Mouse (Mus musculus): ENCODE measurements around the gene Prps1l1.

Prps1l1 gene

DNA sequence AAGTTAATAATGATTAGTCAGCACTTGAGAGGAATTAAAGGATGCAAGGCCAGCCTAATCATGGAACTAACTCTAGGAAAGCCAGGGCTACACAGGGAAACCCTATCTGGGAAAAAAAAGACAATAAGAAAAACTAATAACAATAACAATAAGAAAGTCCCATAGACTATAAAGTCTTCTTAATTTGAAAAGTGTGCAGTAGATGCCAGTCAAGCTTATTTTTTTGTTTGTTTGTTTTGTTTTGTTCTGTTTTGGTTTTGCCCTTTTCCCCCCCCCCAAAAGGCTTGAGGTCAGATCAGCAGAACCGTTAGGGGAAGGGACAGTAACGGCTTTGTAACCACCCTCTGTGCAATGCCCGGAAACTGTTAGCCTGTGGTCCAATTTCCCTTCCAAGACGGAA is at the start of gene Prps1l1:
Prps1l1 (plus strand) TSS at position 301 of the 400 bp plus-strand sequence.
- no peak for DNase-seq (ENCODE audit: low spot score)

DNA sequence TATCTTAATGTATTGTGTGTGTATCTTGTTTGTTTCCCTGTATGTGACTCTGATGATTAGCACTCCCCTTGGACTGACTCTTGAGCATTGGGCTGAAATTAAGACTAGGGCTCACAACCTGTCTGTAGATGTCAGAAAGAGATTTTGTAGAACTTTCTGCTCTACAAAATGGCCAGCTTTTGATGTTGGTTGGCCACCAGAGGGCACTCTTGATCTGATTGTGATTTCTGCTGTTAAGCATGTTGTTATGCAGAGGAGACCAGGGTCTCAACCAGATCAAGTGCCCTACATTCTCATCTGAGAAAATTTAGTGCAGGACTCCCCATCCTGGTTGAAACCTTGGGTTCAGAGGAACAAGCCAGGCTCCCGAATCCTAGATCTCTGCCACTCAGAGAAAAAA is 46.6 kb upstream of the Prps1l1 start:
- DNase-seq (ENCODE audit: low spot score): no peak

DNA sequence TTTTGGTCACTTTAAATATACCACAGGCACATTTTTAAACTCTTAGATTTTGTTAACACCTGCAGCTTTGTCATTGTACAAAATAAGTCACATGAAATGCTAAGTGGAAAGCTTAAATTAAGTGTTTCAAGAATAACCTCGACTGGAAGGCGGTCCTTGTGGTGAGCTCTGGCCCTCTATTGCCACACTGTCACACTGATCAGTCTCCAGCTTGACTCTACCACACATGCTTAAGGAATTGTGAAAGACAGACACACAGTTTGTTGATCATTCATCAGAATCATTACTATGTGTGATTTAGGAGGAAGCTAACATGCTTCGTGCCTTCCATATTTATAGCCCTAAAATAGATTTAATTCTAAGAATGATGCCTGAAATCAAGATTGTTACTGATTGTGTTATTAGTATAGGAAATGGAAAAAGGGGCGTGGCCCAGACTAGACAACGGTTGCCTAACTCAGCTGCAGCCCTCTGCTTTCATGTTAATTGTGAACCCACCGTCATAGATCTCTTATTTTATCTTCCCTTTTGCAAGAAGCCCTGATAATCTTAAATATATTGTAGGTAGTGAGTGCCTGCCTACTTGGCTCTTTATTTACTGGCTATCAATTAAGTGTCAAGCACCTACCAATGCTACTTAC is 35.4 kb upstream of the Prps1l1 start:
- DNase-seq (ENCODE audit: low spot score): no peak

DNA sequence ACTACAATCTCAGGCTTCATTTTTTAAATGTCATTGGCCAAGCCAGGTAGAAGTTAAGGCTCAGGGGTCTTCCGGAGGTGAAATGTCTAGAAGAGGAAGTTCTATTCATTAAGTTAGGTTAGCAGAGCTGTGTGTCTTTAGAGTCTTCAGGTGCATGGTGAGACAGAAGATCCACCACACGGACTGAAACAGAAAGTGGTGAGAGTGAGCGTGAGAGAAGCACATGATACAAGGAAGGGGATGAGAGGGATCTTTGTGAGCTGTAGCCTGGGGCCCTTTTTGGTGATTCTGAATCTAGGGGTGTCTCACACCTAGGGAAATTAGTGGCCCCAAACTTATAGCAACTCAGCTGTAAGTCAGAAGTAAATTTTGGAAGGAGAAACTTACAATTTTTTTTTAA is 8.6 kb upstream of the Prps1l1 start:
- no peak for DNase-seq (ENCODE audit: low spot score)

DNA sequence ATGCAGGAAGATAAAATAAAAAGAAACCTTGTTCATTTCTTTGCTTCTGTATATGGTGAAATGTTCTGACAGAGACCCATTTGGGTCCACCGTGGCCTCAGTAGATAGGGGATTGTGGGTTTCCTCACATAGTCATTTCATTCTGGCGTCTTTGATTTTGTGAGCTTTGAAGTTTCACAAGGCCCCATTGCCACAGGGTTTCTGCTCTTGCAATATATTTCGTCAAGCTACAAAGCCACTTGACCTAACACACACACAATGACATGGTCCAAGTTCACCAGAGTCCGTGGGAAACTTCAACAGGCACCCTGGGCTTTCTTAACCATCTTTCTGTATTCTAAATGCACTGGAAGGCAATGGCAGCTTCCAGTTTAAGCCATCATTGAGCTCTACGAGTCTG is 1.3 kb downstream of the Prps1l1 start:
- no peak for DNase-seq (ENCODE audit: low spot score)

DNA sequence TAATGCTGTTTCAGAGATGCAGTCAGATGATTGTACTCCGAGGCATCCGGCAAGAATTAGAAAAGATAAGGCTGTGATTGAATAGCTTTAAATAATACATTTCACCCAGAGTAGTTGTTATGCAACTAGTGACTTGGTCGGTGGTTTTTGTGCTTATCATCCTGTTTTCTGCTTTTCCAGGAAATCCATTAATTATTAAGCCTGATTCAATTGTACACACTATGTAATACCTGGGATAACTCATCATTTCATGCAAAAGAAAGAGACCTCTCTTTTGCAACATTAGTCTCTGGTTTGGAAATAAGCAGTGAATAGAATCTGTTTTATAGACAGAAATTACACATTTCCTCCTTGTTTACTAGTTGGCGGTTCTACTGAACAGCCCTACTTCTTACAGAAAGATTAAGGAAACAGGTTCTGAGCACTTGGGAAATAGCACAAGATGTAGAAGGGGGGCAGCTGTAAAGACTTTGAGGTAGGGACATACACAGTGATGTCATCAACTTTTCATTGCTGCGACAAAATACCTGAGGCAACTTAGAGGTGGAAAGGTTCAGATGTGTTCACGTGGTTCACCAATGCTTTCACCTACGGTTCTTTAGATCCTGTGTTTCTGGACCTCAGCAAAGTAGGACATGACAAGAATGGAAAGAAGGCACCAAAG is 5.1 kb downstream of the Prps1l1 start:
- no peak for DNase-seq (ENCODE audit: low spot score)

DNA sequence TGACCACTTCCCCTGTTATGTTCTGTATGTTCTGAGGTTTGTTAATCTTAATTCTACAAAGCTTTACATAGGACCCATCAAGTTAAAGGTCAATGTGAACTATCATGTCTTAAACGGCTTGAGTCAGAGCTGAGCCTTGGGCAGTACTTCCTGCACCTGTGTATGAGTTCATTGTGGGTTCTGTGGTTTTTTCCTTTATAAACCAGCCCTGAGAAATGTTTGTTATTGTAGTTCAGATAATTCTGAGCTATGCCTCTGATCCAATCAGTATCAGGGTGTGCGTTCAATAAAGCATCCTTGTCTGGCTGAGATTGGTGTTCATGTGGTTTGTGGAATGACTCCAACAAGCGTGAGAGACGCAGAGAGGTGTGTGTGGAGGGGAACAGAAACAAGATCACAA is 5.8 kb downstream of the Prps1l1 start:
- DNase-seq (ENCODE audit: low spot score): no peak

DNA sequence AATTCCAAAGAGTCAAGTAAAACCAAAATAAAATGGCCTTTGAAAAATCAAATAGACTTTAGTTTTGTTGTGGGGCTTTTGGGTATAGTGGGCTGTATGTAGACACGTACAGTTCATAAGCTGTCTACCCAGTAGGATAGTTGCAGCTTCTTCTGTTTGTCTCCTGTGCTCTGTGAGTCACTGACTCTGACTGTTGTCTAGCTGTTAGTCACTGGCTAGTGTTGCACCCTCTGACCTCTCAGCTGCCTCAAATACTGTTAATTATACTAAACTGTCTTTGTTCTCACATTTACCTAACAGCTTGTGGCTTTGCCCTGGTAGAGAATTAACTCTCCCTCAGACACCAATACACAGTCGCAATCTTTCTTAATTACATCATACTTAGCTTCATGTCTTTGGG is 7.3 kb downstream of the Prps1l1 start:
- DNase-seq (ENCODE audit: low spot score): no peak

DNA sequence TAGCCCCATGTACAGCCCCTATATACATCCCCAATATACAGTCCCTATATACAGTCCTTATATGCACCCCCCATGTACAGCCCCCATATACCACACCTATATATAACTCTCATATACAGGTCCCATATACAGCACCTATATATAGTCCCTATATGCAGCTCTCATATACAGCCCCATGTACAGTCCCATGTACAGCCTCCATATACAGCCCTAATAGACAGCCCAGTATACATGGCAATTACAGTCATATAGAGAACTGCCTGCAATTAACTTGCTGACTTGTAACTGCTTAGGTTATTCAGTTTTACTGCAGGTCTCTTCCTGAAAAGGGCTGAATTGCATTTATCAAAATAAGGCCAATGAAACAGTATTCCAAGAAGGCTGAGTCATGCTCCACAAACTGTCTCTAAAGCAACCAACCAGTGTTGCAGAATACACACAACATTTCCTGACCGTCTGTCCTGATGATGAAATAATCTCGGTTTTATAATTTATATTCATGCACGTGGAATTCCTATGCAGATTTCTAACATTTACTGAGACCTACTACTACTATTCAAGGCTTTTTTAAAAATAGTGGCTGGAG is 13.1 kb downstream of the Prps1l1 start:
- no peak for DNase-seq (ENCODE audit: low spot score)

DNA sequence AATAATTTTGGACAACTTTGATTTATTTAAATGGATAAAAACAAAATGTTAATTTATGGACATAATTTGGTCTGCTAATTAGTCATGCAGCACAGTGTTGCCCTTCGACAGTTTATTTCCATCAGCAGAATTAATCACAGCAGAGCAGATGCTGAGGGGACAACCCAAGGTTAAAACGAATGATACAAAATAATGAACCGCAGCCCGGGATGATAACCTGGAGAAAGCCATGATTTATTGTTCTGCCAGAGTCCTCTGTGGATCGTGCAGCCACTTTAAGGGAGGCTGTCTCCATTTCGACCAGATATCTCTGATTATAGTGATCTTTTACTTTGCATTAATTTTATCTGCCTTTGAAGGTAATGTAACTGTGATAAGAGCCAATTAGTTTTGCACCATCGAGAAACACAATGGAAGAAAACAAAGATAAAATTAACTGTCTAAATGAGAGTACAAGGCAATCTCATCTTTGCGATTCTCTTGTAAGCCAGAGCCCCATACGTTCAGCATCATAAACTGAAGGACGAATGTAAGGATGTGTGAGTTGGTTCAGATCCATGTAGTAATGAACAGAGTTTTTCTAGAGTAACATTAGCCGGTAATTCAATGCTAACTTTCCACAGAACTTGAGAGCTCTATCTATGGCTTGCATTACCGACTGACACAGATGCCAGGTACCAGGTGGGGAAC is 14.4 kb downstream of the Prps1l1 start:
- no peak for DNase-seq (ENCODE audit: low spot score)

DNA sequence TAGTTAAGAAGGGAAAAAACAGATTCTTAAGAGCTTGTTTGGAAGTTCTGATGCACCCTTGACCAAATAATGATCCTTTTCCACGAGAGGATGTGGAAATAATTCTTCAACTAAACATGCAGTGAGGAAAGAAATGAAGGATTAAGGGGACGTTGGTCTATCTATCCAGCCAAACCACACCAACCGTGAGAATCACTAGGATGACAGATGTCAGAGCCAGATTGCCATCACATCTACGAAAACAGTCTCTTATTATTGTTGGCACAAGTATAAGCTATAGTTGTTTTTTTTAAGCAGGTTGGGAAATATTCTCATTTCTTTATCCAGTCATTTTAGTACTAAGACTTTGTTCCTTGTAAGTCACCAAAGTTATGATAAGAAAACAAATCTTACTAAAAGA is 15.8 kb downstream of the Prps1l1 start:
- DNase-seq (ENCODE audit: low spot score): no peak

DNA sequence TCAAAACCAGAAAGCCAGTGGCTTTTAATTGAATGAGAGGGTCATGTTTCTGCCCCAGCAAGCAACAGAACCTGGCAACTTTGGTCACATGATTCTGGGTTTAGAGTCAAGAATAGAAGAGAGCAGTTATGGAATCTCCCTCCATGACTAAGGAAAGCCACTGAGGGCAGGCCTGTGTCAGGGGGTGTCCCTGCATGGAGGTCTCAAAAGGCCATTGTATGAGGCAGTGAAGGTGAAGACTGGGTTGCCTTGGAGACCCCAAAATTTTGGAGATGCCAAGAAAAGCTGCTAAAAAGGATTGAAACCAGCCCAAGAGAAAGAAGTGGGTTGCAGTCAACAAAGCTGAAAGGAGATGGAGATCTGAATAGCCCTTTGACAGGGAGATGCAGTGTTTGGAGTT is 21.2 kb downstream of the Prps1l1 start:
- no peak for DNase-seq (ENCODE audit: low spot score)

DNA sequence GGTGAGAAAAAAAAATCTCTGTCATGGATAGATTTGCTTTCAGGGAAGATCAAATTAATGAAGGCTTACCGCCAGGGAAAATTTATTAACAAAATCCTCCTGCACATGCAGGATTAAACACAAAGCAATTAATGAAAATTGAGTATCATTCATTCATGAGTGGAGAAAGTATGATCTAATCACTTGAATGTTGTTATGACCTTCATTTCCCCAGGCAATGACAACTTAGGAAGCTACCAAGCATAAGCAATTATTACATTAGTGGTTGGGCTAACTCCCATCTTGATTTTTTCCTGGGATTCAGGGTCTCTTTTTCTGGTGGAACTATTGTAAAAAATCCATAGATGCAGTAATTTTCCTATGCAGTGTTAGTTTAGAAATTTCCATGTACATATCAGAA is 23.3 kb downstream of the Prps1l1 start:
- DNase-seq (ENCODE audit: low spot score): no peak

DNA sequence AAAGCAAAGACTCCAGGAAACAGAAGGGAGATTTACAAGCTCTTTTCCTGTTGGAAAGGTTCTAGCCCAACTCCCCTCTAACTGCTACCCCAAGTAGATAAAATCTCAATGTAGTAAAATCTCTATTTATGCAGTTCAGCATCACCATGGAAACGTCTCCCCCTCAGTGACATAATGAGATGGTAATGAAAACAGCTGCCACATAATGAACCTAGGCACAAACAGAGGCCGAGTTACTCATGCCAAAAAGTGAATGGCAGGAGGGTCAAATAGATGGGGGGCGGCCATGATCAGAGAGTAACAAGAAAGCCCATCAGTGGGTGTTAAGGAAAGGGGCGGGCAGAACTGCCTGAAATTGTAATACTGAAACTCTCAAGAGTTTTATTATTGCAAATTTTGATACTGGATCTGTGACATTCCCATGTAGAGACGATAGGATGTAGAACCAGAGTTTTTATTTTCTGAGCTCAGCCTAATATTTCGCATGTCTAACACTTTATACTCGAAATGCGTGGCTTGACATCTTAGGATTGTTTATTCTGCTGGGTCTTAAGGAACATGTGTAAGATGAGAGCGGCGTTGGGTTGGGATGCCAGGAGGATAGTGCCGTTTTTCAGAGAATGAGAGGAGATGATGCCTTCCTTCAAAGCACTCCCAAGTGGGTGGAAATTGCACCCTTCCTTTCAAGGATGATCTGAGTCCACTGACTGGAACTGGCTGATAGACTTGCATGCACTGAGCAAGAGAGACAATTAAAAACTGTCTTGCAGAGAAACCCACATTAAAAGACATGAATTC is 24.0 kb downstream of the Prps1l1 start:
- DNase-seq (ENCODE audit: low spot score): no peak

DNA sequence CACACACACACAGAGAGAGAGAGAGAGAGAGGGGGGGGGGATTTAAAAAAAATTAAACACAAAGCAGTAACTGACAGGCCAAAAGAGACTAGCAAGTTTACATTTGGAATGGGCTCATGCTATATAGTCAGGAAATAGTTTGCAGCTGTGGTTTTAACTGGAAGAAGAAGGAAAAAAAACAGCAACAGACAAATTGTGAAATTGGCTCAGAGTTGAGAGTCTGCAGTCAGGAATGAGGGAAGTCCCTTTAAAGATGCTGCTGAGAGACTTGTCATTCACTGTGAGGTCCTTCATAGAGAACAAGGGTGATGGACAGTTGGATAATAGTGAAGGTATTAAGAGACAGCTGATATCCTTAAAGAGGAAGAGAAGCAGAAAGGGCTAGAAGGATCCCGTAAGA is 26.9 kb downstream of the Prps1l1 start:
- no peak for DNase-seq (ENCODE audit: low spot score)

DNA sequence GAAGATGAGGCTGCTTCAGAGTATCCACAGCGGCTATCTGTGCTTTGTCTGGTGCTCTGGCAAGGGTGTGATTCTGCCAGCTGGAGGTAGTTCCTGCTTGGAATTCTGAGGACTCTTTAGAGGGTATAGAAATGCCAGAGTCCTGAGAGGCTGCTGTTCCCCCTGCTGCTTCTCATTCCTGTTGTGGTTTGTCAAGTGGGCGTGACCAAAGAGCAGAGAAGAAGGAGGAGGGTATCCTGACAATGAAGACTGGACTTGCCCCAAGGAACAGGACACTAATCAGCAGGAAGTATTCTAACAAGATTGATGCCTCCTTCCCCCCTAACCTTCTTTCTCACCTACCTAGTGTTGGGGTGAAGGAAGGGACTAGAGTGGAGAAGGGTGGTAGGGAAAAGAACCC is 29.4 kb downstream of the Prps1l1 start:
- DNase-seq (ENCODE audit: low spot score): no peak

DNA sequence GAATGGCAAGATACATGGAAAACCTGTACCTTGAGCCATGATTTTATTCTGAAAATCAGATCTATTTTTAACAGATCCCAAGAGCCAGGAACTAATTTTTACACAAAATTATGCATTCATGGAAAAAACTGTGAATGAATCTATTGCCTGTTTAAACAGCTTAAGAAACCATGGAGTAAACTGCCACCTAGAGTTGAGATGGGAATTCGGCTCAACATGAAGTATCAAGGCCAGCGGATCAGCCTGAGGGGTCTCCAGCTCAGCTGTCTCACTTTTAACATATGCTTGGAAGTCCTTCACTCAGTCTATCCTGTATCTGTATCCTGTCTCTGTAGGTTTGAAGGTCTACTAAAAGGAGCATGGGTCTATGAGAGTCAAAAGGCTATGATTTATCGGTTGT is 31.5 kb downstream of the Prps1l1 start:
- no peak for DNase-seq (ENCODE audit: low spot score)

DNA sequence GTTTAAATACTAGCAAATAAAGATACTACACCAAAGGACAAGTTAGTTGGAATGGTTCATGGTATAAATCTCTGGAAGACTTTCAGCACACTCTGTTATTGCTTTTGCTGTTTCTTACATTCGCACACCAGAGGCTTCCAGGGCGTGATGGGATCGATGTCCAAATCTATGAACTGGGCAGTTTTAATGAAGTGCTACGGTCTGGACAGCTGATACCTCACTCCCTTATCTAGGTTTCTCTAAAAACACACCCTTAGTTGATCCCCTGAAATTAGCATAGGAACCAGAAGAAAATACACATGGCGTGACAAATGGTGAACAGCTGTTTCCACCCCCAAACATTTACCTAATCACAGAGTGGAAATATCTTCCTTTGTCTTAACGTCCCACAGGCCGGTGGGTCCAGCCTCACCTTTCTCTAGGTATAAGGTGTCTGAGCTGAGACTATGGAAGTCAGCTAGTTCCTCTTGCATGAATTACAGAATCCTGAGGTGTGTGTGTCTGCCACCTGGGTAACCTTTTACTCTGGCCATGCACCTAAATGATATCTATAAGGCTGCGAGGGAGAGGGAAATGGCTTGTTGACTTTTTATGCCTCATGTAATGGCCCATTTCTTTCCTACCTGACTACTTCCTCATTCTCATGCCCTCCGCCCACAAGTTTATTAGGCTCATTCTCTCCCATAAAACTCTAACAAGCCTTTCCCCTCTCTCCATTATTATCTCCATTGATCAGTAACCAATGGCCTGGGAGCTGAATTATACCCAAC is 32.1 kb downstream of the Prps1l1 start:
- DNase-seq (ENCODE audit: low spot score): no peak

DNA sequence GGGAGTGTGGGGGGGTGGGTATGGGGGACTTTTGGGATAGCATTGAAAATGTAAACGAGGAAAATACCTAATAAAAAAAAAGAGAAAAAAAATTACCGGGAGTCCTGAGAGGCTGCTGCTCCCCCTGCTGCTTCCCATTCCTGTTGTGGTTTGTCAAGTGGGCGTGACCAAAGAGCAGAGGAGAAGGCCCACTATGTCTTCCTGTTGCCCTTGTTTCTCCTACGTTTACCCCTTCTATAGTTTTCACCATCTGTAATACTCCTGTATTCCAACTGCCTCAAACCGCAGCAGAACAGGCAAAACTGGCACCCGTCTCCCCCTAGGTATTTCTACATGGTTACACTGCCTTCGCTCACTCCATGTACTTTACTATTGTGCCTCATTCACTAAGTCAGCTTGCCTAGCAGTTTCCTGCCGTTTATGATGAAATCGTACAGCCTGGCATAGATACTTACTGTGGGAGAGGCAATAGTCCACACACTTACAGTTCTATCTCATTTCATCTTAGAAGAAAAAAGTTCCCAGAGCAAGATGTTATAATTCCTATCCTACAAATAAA is 34.2 kb downstream of the Prps1l1 start:
- no peak for DNase-seq (ENCODE audit: low spot score)

DNA sequence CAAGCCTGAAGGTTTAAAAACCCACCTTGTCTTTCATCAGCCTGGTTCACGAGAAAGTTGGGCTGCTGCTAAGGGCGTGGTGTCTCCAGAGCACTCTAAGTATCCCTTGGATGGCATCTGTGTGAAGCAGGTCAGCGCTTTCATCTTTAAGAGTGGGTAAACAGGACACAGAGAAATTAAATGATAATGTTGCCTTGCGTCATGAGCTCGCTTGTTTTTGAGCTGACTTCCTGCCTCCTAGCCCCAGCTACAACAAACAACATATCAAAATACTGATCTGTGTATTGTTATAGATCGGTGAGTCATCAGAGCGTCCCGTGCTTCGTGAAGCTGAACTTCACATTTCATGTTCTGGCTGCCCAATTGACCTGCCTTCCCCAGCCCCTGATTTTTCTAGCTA is 36.7 kb downstream of the Prps1l1 start:
- no peak for DNase-seq (ENCODE audit: low spot score)

DNA sequence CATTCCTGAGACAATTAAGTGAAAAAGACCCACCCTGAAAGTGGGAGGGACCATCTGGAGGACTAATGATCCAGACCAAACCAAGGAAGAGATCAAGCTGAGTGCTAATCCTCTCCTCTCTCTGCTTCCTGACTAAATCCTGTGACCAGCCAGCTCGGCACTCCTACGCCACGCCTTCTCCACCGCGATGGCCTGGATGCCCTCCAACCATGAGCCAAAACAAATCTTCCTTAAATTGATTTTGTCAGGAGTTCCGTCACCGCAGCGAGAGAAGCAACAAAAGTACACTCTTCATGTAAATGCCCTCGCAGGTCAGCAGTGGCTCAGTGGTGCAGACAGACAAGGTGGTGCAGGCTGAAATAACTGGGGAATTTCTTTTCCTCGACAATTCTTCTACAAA is 37.5 kb downstream of the Prps1l1 start:
- DNase-seq (ENCODE audit: low spot score): no peak
